Mouse (Mus musculus) brain, embryonic 18.5 days (tissue): ENCODE measurements at regions not wholly inside any gene's neighbourhood (a gene's known extent, or its start where the extent isn't known, plus 50 kb on each side); places are given as distances from the start of the nearest gene placed in this dataset.

Experiments
- DNase-seq: peaks from one replicate; pipeline ENCODE4 v3.0.0-alpha.2; 2012; ENCODE audit warnings: low read depth, low spot score

- DNase-seq, result no peak
These were observed 178.9 kb downstream of the Zfp326 start for GRCm38 (mm10) chr5:106055221-106055620.

DNA sequence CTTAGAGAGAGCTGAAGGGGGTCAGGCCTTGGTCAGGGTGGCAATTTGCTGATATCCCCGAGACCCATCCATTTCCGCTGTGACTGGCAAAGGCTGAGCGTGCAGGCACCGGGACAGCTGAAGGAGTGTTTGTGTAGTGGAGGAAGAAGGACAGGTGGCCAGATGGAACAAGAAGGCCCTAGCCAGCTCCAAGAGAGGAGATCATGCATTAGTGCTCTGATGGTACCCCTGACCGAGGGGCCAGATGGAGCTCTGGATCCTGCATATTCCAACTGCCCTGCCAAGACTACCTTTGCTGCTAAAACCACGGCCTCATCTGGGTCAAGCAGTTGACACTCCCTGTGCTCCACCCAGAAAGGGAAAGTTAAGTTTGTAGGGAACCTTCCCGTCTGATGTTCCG, 174.7 kb downstream of the Zfp326 start:
- no peak for DNase-seq

GRCm38 (mm10) chr5:106044878-106045585, 168.7 kb downstream of the Zfp326 start:
- DNase-seq, result no peak

DNA sequence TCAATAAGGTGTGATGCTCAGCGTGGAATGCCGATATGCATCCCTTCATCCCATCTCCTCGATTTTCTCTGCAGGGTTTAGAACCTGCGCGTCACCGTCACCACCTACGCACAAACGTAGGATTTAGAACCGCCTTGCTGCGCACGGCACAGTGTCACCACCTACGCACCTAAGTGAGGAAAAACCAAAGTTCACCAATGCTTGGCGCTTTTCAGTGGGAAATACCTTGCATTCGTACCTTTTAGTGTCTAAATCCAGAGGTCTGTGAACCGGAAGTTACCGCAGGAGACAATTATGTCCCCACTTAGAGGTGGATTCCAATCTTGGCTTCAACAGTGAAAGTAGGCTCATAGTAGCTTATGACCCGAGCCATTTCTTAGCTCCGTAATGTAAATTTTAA, 162.0 kb downstream of the Zfp326 start:
- no peak for DNase-seq

- no peak for DNase-seq
These were observed 159.8 kb downstream of the Zfp326 start for GRCm38 (mm10) chr5:106036176-106036575.

DNA sequence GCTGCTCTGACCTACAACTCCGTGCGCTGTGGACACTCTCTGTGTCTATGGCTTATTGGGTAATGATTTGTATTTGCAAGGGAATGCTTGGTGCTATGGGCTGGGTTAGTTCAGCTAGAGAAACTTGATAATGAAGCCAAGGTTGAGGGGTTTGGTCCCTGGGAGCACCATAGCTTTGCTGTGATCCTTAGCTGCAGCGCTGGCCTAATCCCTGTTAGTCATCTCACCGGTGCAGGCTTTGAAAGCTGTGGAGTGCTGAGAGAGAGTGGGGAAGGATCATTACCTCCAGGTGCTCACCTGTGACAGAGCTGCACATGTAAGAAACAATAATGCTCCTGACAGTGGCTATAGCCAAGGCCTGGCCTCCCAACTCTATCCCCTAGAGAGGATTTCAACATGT, 156.6 kb downstream of the Zfp326 start:
- DNase-seq, result no peak

GRCm38 (mm10) chr5:106026861-106027260, 150.5 kb downstream of the Zfp326 start:
- DNase-seq, result no peak

- DNase-seq, result no peak
These were observed 128.0 kb downstream of the Zfp326 start for GRCm38 (mm10) chr5:106004292-106004917.

DNA sequence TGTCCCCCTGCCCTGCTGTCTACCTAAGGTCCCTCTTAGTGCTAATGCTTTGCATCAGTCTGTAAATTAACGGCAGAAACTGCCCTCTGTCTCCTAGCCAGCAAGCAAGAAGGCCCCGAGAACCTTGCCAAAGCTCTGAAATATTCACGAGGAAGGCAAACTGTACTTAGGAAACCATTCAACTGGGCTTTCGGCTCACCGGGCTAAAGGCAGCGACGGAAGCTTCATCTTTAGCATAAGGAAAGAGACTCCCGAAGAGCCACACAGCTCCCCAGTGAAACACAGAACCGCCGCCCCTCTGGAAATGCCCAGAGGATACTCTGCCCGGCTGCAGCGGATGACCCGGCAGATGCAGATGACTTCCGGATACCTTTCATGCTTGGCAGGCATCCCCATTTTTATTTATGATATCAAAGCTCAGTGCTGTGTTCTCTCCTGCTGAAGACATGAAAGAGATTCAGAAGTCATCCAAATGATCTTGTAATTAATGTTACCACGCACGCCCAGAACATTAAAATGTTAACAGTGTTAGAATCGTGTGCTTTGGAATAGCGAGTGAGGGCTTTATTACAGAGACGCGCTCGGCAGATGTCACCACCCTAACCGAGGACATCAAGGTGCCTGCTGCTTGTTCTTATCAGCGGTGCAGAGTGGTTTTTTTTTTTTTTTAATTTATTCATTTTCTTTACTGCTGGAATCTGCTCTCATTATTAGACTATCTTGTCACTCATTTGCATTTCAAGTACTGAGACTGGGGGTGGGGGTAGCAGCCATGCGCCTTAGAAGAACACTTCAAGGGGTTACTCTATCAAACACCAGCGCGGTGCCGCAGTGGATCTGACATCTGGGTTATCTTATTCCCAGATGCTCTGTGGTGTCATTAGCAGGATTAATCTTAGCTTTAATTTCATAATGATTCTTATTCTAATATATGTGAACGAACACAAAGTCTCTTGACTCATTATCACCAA, 127.2 kb downstream of the Zfp326 start:
- no peak for DNase-seq

DNA sequence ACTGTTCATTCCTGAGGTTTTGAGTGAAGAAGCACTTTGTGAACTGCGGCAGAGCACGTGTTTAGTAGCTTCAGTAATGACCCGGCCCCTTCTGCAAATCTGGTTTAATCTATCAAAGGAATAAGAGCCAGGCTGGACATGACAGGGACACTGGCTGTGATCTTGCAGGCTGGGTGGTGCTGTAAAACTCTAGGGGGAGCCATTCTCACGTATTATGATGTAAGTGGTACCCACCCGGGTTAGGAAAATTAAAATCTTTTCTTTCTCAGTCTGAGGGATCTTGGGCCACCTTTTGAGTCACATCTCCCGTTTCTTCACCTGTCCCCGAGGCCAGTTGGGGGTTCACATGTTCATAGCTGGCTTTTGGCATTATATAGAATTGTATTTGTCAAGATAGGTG, 126.0 kb downstream of the Zfp326 start:
- no peak for DNase-seq

GRCm38 (mm10) chr5:105994218-105994617, 117.9 kb downstream of the Zfp326 start:
- DNase-seq, result no peak

DNA sequence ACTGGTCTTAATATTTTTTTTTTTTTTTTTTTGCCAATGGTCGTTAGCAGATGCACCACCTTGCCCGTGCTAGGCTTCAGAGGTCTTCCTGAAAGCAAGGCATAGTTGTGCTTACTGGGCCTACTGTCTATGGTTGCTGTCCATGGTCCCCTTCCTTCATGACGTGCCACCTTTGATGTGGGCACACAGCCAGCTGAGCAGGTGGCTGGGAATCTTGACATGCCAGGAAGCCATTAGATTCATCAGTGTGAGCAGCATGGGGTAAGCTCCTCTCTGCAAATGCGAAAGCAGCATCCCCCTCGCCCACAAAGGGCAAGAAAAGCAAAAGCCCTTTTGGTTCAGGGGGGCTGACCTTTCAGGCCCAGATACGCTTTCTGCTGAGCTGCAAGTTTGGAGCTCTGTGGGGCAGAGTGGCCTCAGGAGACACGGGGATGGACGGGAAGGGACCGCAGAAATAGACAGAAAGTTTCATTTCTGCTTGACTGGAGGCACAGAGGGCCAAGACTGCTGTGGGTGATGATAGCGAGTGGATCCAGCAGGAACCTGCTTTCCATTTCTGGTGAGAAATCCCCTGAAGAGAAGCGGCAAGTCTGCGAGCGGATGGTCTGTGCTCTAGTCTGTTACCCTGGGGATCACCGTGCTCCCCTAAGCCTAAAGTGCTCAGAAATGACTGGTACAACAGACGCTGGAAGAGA, 116.8 kb downstream of the Zfp326 start:
- no peak for DNase-seq

GRCm38 (mm10) chr5:105990777-105991176, 114.4 kb downstream of the Zfp326 start:
- DNase-seq, result no peak

GRCm38 (mm10) chr5:105986401-105986800, 110.0 kb downstream of the Zfp326 start:
- DNase-seq, result no peak

DNA sequence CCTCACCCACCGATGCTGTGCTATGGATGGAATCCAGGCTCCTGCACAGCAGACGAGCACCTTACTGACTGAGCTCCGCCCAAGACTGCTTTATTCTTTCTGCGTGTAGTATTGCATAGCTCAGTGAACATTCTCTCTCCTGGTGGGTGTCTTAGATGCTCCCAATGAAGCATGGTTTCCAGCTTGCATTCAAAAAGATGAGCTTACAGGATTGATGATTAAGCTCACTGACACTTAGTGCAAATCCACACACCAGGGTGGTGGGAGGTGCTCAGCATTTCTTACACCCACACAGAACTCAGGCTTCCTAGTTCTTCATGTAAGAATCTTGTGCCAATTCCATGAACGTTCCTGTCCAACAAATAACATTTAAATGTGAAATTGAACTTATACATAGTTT, 106.8 kb downstream of the Zfp326 start:
- no peak for DNase-seq

GRCm38 (mm10) chr5:105976746-105977145, 100.4 kb downstream of the Zfp326 start:
- no peak for DNase-seq

DNA sequence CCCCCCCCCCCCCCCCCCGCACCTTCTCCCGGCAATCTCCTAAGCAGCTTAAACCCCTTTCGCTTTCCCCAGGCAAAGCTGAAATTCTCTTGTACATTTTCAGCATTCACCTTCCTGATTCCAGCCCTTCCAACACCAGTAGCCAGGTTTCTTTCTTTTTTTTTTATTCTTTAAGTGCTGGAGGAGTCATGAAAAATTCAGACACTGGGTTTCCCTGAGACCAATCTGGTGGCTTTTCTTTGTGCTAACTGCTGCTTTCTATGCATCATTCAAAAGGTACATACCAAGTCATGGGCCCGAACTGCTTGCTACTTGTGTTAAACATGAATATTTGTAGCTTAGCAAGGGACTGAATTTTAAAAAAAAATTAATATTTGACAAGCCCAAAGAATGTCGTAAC, 99.7 kb downstream of the Zfp326 start:
- no peak for DNase-seq

DNA sequence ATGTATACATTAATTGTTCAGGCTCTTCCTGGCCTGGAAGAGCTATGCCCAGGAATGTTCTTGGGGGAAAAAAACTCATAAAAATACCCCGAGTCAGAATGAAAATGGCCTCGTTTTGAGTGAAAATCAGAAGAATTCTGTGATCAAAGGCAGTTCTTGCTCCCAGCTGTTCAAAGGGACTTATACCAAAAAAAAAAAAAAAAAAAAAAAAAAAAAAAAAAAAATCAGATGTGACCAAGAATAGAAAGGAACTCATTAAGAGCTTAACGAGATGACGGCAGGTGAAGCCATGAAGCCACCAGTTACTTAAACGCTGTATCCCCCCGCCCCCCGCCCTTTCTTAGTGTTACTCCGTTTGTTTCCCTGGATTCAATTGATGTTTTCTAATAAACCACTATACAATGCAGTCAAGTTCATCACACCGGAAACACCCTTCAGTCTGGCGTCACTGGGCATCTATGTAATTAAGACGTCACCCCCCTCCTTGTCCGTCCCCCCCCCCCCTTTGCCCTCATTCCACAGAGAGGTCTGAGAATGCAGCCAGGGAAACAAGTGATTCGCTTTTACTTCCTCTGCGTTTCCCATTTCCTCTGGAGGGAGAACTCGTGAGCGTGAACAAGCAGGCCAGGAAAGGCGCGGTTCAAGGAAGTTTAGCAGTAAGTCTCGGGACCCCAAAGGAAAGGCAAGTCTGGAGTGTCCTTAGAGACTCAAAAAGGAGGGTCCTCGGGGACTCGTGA, 99.1 kb downstream of the Zfp326 start:
- DNase-seq, result no peak

DNA sequence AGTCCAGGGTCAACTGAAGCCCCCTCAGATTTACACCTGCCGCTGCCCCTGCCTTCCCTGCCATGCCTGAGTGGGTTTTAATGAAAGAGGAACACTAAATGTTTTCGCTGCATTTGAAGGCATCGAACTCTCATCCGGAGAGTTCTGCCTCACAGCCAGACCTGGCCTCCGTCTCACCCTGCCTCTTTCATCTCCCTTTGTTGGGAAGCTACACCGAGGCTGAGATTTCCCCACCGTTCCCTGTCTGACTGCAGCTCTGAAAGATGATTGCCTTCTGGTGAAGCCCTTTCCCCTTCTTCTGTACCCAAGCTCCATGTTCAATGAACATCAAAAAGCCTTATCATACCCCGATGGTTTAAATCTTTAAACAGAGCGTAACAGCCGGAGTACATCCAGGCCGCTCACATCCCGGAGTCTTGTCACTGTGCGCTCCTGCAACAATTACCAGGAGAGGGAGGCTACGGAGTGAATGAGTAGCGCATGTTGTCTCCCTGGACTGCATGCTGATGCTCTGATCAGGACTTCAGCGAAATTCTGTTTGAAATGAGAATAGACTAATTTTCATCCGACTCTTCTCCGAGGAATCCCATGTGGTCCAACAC, 98.3 kb downstream of the Zfp326 start:
- no peak for DNase-seq
